Mouse (Mus musculus) frontal cortex, postnatal 36 days (tissue): ENCODE results near the gene Adat3.
A peak's percentile ranks its signal among the peaks of the same experiment; 100 is the strongest.

Experiments used
- DNase-seq, 2 experiments: peaks; one replicate each; pipeline ENCODE4 v3.0.0; 2022; ENCODE audit warnings: low spot score in 2 of 2

The Adat3 gene

DNA sequence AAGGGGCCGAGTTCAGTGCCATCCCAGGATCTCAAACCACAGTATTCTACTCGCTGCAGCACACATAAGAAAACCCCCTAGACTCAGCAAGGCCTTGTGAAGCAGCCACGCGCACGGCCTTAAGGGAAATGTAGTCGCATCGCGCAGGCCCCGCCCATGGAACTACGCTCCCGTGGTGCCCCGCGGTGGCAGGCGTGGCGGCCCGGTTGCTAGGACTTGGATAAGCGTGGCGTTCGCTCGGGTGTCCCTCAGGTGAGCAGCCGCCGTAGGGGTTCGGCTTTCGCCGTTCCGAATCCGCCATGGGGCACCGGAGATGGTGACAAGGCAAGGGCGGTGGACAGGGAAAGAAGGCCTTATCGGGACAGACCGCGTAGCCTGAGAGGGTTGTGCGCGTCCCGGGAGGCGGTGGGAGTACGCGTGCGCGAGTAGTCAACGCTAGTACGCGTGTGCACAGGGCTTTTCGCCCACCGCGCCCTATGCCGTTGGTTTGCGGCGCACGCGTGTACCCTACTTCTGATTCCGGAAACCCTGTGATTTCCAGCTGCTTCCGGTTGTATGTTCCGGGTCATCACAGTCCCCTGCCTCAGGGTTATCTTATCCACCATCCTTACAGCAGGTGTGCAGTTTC lies at the start of gene Adat3, which contains the start of gene Scamp4:
Gene Adat3, plus strand, starts transcription at position 183 of the 628 bp plus-strand sequence.
Gene Scamp4, plus strand, starts transcription at position 175 of the 628 bp plus-strand sequence.
- DNase-seq = peak; percentile 98 to 99

DNA sequence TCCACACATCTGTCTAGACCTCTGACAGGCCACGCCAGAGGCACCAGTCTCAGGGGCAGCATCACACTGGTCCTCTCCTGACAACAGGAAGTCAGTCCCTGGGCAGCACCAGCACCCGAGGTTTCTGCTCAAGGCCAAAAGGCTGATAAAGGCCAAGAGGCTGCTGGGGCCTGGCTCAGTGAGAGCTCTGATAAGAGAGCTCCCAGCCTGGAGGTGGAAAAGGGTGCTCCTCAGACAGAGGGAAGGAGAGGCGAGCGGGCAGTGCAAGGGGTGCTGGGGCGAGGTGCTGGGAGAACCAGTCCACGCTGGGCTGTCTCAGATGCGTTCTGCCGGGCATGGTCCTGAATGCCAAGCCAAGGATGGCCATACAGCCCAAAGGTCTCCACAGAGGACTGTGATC lies 49.1 kb upstream of the Adat3 start:
- no peak for DNase-seq

DNA sequence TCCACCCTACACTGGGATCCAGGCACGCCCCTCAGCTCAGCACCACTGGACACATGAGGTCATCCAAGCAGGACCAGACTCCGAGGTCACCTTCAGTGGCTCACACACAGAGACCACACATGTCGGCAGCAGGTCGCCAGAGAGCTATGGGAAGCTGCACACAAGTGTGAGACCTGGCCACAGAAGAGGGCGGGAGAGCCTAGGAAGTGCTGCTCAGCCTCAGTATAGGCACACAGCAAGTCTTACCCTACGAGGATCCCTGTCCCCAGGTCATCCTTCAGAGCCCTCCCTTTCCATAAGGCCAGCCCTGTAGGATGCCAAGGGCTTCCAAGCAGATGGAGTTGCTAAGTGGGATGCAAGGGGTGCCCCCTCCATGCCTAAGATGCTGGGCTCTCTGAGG lies 48.7 kb upstream of the Adat3 start:
- no peak for DNase-seq

DNA sequence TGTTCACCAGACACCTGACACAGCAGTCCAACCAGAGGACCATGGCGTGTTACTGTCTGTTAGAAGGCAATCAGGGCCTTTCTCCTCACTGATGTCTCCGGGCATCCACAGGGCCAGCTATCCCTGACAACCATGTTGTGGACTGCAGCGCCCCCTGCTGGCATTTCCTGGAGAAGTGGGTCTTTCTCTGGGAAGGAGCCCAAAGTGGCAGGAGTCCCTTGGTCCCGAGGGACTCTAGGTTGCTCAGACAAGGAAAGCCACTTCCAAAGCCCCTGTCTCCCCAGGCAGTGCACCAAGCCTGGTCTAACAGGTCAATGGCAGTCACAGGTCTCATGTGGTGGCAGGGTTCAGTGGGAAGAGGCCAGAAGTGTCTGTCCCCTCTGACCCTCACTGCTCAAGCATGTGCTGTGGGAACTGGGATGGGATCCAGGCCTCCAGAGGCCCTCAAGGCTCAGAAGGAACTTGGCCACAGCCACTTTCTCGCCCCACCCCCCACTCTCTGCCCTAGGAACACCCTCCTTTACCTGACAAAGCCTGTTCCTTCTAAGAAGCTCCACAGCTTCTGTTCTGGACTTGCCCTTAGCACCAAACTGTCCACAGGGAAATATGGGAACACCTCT lies 45.2 kb upstream of the Adat3 start:
- peak; percentile 70 to 73 for DNase-seq

DNA sequence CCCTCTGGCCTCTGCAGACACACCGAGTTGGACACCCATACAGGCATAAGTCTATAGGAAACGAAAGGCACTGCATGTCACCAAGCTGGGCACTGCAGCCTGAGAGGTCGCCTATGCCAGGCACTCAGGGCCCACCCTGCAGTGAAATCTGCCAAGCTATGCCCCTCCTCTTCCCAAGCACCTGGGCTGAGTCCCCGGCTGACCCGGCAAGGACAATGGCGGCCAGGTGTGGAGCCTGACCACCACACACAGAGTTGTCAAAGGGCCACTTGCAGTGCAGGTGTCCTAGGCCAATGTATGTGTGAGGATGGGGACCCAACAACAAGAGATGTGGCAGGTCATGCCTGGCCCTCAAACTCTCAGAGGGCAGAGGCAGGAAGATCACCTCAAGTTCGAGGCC lies 43.2 kb upstream of the Adat3 start:
- DNase-seq = no peak

DNA sequence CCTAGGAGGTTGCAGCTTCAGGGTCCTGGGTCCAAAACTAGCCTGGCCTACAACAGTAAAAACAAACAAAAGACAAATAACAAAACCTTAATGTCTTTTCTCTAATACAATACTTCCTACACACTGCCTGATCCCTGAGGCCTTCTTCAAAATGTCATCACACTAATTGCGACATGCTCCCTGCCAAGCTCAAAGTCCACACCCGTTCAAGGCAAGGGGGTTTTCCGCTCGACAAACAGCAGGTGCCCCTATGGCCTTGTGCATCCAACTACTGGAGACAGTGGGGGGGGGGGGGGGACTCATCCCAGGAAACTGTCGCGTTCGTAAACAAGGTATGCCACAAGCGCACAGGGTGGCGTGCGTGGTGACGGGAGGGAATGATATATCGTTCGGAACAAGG lies 42.1 kb upstream of the Adat3 start:
- no peak for DNase-seq

DNA sequence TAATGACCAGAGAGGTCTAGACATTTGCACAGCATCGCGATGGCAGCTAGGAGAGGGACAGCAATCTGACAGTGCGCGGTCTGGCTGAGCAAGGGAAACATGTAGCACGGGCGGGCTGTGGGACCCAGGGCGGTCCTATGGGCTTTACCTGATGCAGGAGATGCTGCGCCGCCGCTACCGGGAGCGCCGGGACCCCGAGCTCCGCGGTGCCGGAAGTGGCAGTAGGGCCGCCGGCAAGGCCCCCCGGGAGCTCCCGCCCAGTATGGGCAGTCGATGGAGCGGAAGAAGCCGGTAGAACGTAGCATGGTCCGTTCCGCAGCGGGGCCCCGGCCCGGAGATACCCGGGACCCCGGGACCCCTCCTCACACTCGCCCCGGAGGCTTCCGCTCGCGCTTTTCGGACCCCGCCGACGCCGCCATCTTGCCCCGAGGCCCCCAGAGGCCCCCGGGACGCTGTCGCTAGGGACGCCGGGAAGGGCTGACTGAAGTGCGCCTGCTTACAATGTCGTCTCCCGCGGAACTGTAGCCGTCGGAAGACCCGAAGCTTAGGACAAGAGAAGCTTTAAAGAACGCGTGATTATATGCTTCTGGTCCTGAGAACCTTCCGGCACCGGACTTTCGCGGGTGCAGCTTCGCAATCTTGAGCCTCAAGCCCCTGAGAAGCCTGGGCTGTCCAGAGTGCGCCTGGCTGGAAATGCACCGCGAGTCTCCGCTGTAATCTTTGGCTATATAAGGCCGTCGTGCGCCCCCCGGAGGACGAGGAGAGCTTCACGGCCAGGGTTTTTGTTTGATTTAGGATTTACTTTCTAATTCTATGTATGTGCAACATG lies 41.4 kb upstream of the Adat3 start, which contains the start of gene Rexo1:
Gene Rexo1, minus strand, starts transcription at position 445 of the 829 bp plus-strand sequence.
- DNase-seq = peak; percentile 95 to 97

DNA sequence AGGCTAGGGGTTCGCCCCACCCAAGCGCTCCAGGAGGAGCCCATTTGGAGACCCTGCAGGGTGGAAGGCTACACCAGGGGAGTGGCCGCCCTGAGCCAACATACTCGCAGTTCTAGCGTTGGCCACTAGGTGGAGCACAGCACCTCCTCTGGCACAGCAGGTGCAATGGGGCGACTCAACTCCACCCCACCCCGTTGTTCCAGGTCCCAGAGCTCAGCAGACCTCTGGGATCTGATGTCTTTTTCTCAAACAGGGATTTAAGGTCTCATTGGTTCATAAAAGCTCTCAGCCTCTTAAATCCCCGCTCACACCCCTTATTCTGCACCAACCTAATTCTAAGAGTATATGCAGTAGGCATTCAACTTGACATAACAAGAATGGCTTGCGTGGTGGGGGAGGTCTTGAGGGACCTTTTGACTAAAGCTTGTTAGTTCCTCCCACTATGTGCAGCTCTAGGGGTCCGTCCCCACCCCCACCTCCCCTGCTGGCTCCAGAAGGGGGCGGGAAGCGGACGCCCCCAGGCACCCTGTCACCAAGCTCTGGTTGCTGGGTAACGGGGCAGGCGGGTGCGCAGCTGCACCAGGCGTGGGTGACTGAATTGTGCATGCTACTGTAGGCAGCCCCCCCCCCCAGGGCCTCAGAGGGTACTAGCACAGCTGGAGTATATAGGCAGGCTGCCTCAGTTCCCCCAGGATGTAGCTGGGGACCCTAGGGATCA lies 36.1 kb upstream of the Adat3 start:
- DNase-seq = peak; percentile 90 to 91

DNA sequence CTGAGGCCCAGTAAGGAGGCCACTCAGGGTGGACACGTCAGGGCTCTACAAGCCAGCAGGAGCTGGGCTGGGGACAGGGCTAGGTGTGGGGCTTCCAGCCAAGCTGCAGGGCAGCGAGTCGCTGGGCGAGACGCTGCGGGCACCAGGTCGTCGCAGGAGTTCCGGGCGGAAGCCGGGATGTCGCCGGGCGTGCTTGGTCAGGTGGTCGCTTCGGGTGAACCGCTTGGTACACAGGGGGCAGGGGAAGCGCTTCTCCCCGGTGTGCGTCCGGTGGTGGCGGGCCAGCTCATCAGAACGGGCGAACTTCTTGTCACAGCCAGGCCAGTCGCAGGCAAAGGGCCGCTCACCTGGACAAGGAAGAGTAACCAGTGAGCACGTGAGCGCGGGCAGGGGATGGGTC lies 33.8 kb upstream of the Adat3 start:
- no peak for DNase-seq

DNA sequence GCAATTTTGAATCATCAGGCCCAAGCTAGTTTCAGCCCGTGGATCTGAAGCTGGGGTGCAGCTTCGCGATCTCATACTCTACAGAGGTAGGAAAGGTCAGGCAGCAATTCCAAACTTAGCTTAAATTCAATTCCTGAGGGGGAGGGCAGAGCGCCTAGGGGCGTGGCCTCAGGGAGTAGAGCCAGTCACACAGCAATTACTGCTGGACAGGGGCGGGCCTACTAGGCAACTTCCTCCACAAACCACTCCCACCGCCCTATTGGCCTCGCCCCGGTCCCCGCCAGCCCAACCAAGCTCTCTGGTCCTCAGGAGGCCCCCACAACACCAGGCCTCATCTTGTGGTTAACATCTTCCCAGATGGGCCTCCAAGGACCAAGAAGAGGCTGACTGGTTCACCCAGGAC lies 33.0 kb upstream of the Adat3 start:
- DNase-seq = no peak

DNA sequence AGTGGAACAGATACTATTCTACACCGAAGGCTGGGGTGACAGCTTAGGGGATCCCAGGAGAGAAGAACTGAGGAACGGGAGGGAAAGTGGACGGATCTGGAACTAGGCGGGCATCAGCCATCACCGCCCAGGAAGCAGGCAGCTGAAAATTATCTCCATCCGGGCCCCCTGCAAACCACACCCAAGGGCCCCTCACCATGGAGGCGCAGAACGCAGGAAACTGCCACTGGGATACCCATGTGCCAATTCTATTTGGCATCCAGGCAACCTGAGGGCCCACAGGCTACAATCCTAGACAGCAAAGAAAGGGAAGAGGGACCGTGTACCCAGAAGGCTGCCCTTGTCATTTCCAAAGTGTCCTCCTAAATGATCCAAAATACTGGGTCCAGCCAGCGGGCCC lies 32.3 kb upstream of the Adat3 start:
- DNase-seq = no peak

DNA sequence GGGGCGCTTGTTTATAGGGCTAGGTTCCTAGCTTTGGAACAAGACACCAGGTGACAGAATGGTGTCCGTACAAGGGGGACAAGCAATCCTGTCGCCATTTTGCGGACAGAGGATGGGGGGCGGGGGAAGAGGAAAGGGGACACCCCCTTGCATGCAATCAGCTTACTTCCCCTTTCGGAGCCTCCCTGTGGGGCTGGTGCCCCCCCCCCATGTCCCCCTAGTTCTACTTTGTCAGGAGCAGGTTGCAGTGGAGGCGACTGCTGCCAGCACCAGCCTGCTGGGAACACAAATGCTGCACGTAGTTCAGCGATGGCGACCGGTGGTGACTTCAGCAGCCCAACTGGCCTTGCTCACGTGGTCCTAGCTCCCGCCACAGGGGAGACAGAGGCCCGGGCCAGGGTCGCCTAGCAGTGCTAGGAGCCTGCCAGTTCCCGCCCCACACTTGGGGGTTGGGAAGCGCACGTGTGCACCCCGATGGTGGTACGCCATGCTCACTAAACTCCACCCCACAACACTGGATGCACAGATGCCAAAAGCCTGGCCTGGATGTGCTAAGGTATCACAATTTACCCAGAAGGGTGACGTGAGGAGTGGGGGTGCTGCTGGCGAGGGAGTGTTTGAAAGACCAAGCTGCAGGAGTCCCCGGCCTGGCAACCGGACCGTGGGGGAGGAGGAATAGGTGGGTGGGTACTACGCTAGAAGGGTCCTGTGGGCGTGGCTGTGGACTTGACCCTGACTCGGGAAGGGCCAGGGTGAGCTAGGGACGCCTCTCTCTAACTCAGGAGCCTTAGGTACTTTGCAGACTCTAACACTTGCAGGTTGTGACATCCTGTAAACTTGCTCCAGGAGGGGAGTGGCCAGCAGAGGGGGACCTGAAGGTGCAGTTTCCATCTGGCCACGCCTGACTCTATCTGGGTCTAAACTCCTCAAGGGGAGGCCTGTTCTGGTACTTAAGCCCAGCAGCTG lies 31.5 kb upstream of the Adat3 start:
- DNase-seq = no peak

DNA sequence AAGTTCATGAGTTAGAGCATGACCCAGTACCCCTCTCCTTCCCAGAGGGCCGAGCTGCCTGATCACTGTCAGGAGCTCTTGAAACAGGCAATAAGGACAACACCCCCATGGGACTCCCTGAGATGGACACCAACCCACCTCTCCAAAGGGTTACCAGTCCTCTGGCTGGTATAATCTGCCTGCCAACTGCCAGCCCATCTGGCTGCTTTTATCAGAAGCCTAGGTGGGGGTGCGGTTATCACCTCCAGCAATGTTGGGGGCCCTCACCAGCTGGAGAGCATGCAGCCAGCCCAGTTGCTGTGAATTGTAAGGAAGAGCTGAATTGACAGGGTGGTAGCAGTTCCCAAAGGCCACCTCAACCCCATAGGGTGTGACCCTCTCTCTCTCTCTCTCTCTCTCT lies 30.2 kb upstream of the Adat3 start:
- no peak for DNase-seq

DNA sequence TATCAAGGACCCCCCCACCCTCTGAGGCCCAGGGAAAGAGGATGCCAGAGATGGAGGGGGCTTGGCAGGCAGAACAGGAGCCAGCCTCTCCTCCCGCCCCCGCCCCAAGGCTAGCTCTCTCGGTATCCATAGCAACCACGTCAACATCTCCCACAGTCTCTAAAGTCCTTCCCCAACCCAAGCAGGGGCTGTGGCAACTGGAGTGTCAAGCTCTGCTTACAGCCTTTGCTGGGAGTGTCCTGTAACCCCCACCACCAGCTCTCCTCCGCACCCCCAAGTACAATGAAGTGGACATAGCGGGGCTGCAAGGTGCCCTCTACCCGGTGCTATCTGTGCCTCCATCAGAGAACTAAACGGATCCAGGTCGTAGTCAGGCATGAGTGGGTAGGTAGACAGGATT lies 28.7 kb upstream of the Adat3 start:
- peak; percentile 58 to 61 for DNase-seq

DNA sequence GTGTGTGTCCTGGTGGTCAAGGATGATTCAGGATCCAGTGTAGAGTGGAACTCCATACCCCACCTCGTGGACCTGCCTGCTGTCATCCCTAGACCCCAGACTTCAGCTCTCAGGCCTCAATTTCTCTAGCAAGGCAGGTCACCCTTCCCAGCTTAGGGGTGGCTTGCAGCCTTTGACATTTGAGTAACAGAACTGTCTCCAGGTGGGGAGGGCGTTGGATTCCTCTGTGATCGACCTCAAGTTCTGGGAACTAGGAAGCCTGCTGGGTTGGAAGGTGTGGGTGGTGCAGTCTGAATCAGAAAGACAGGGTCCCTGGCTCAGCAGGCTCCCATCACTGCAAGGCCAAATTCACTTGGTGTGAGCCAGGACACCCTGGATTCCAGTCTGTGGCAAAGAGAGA lies 27.8 kb upstream of the Adat3 start:
- DNase-seq = peak in 1 of 2 experiments; percentile 14

DNA sequence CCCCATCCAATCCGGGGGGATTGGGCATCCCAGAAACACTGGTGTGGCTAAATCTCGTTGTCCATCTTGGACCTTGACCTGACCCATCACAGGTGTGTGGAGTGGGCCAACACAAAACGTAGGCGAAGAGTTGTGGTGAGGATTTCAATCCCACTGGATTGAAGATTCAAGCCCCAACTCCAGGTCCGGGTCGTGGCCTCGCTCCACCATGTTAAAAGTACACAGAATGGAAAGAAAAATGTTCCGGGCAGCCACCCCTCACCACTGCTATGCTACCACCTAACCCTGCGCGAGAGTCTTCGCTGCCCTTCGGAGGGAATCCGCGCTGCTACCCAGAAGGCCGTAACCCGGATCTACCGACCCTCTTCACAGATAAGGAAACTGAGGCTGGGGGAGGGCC lies 26.8 kb upstream of the Adat3 start:
- DNase-seq = no peak

DNA sequence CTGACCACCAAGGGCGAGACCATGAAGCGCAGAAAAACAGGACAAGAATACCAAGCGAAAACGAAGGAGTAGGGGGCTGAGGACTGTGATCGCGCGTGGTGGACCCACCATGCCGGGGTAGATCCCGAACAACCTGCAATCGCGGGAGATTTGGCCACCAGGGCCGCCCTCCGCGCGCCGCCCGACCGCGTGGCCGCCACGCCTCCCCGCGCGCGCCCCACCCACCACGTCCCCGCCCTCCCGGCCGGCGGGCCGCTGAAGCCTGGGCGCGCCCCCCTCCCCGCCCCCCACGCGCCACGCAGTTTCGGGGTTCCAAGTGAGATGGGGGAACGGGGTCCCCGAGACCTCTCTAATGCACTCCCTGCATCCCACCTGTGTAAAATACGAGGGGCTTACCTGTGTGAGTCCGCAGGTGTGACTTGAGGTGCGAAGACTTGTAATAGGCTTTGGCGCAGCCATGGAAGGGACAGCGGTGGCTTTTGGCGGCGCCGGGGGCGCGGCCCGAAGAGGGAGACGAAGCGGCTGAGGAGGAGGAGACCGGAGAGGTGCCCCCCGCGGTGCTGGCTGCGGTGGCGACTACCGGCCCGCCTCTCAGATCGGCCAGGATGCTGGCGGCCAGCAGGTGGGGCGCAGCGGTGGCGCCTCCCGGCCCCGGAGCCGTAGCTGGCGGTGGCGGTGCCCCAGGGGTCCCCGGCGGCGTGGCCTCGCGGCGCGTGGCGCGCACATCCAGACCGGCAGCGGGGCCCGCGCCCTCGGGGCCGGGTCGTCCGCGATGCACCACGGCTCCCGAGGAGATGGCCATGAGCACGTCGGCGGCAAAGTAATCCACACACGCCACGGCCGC lies 26.1 kb upstream of the Adat3 start:
- DNase-seq = peak; percentile 48 to 49

DNA sequence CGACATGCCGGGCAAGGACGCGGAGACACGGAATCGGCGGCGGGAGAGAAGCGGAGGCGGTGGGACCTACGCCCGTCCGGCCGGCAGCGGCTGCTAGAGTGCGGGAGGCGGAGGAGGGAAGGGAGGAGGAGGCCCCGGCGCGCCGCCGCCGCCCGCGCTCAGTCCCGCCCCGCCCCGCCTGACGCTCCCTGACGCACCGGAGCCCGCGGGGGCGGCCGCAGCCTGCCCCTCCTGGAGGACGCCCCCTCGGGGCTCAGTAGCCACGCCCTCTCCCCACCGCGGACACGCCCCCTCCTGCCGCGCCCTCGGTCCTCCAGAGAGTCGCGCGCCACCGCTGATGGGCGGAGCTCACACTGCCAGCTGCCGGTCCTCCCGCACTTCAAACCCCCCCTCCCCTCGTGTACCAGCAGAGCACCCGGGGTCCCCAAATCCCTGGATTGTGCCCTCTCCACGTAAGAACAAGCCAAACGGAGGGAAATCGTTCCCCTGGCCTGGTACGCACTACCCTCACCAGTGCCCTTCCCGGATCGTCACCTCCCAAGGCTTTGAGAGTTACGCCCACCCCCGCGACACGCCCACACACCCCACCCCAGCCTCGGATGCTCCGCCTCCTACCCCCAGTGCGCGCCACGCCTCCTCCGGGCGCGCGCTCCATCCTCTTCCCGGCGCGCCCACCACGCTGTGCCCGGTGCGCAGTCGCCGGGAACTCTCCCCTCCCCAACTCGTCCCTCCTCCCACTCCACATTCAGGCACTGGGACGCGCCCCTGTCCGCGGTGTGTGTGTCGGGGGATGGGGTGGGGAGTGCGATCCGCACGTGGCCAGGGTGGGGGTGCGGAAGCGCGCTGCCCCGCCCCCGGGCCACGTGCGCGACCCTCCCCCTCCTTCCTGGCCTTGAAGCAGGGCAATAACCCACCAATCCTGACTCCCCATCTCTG lies 25.2 kb upstream of the Adat3 start, which contains the start of gene Klf16:
Gene Klf16, minus strand, starts transcription at position 127 of the 936 bp plus-strand sequence.
- peak; percentile 94 to 97 for DNase-seq
